Mouse (Mus musculus) heart, embryonic 12.5 days (tissue): ENCODE results near the gene Prss38. TPM values are rescaled to one million over a fixed set of nuclear protein-coding genes. Genes with fewer than 3 reads are reported as not detected.

Source experiments
- ATAC-seq: fragments of 200-750 bp; cut with Nextera tagmentation; 2 replicates; pipeline ENCODE4 v1.8.0; 2017; ENCODE audit warnings: moderate TSS enrichment, moderate library complexity; ENCODE audit not compliant: insufficient number of reproducible peaks, low FRiP score
- H3K27ac ChIP-seq: fragments of 300-500 bp; sonication (generic); 2 replicates; pipeline ENCODE4 v1.5.1; 2016; ENCODE audit warnings: mild to moderate bottlenecking, moderate library complexity; ENCODE audit not compliant: poor library complexity, severe bottlenecking
- H3K27me3 ChIP-seq: fragments of 300-500 bp; sonication (generic); replicated peaks from 2 replicates; pipeline ENCODE4 v1.6.1; 2016; ENCODE audit warnings: mild to moderate bottlenecking, moderate library complexity
- H3K36me3 ChIP-seq: fragments of 300-500 bp; sonication (generic); 2 replicates; pipeline ENCODE4 v1.6.1; 2016; ENCODE audit warnings: mild to moderate bottlenecking, moderate library complexity
- H3K4me1 ChIP-seq: fragments of 300-500 bp; sonication (generic); replicated peaks from 2 replicates; pipeline ENCODE4 v1.6.1; 2016; ENCODE audit warnings: mild to moderate bottlenecking
- H3K4me2 ChIP-seq: fragments of 300-500 bp; sonication (generic); 2 replicates; pipeline ENCODE4 v1.6.1; 2016; ENCODE audit warnings: mild to moderate bottlenecking, moderate library complexity
- H3K4me3 ChIP-seq: fragments of 300-500 bp; sonication (generic); 2 replicates; pipeline ENCODE4 v1.5.1; 2016; ENCODE audit warnings: mild to moderate bottlenecking
- H3K9ac ChIP-seq: fragments of 300-500 bp; sonication (generic); 2 replicates; pipeline ENCODE4 v1.6.1; 2016; ENCODE audit warnings: mild to moderate bottlenecking, moderate library complexity
- H3K9me3 ChIP-seq: fragments of 300-500 bp; sonication (generic); replicated peaks from 2 replicates; pipeline ENCODE4 v1.6.1; 2016; ENCODE audit warnings: mild to moderate bottlenecking, moderate library complexity
- WGBS: fragments of 180-500 bp; shearing (Covaris S2); methylation state at CpG from one replicate; pipeline ENCODE4 v1.1.7; 2016; 5-methylcytosine and 5-hydroxymethylcytosine counted together
- microRNA-seq: library from miRNA; unstranded; fragments of <30 nt; microRNA quantifications from one replicate; pipeline ENCODE4, GENCODE M21; 2017
- polyA plus RNA-seq: library from polyadenylated mRNA; unstranded; fragments of >200 nt; fragmentation: Nextera tagmentation; extraction: Ambion mirVana; gene quantifications from 2 replicates; pipeline ENCODE4 v1.2.1, GENCODE M21; 2016

Gene Prss38
- polyA plus RNA-seq, 1 experiment from 2014 or later = not detected

DNA sequence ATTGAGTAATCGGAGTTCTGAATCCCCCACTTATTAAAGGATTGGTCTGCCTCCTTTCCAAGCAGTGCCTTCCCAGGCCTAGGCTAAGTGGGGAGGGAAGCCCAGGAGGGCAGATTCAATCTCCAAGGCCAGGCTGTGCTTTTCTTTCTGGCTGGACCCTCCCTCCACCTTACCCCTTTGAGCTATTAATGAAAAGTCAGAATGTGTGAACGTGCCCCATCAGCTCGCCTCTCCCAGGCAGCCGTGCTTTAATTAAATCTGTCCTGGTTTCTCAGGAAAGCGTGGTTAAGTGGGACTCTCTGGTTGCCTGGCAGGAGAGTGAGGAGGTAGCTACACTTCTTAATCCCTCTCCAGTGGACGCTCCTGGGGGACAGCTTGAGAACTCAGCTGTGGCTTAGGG is 45.8 kb downstream of the Prss38 start:
- WGBS = 36% methylated on average over 6 of the region's 6 CpGs
- no peak for ATAC-seq
- 0 out of 2 replicates have a peak, but pooled peaks cover 19% of the 10 kb centered on the region for H3K27me3 ChIP-seq

DNA sequence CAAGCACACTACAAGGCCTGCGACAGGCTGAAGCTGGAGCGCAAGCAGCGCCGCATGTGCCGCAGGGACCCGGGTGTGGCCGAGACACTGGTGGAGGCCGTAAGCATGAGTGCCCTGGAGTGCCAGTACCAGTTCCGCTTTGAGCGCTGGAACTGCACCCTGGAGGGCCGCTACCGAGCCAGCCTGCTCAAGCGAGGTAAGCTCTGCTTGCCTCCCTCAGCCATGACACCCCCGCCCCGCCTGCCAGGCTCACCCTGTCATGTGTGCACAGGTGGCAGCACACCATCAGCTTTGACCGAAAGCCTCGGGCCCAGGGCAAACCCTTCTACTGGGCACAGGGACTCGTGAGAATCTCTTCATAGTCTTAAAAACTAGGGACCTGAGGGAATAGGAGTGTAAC is 47.8 kb downstream of the Prss38 start:
- 0 out of 2 replicates have a peak, but pooled peaks cover 7% of the 10 kb centered on the region for H3K4me1 ChIP-seq
- H3K27me3 ChIP-seq = 0 out of 2 replicates have a peak, but pooled peaks cover 17% of the 10 kb centered on the region
- no peak overlapping the region for H3K4me2 ChIP-seq
- no peak overlapping the region for H3K27ac ChIP-seq
- no peaks in the 10 kb centered on the region for H3K36me3 ChIP-seq
- ATAC-seq = no peak
- 0 out of 2 replicates have a peak overlapping the region, but pooled peaks have one; percentile 12 for H3K9ac ChIP-seq
- H3K9me3 ChIP-seq = no peaks in the 10 kb centered on the region
- 83% methylated on average over 18 of the region's 18 CpGs for WGBS
- H3K4me3 ChIP-seq = no peak overlapping the region

More for the DNA sequence above, 45.8 kb downstream of the Prss38 start:
- Histone ChIP-seq H3K36me3 (no peaks in the 10 kb centered on the region), H3K27ac (no peak overlapping the region), H3K4me1 (0 out of 2 replicates have a peak, but pooled peaks cover 11% of the 10 kb centered on the region), H3K9me3 (no peaks in the 10 kb centered on the region), H3K4me2 (no peak overlapping the region), H3K4me3 (no peak overlapping the region), H3K9ac (no peak overlapping the region)

DNA sequence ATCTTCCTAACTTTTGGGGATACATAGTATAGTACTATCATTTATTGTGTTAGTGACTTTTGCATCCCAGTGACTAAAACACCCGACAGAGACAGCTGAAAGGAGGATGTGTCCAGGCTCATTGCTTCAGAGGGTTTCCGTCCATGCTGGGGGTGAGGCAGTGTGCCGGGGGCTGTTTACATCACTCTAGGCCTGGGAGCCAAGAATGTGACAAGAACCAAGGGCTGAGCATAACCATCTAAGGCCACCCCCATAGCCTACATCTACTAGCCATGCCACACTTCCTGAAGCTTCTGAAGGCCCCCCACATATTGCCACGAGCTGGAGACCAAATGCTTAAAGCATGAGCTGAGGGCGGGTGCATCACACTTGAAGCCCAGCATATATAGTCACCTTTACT is 50.7 kb downstream of the Prss38 start:
- Histone ChIP-seq H3K4me2 (no peak overlapping the region), H3K27me3 (peaks cover 17% of the 10 kb centered on the region), H3K27ac (no peak overlapping the region), H3K9ac (no peak overlapping the region), H3K36me3 (no peaks in the 10 kb centered on the region), H3K4me3 (no peak overlapping the region), H3K4me1 (0 out of 2 replicates have a peak, but pooled peaks cover 6% of the 10 kb centered on the region), H3K9me3 (no peaks in the 10 kb centered on the region)
- no peak for ATAC-seq
- WGBS = 66% methylated on average over 5 of the region's 5 CpGs

DNA sequence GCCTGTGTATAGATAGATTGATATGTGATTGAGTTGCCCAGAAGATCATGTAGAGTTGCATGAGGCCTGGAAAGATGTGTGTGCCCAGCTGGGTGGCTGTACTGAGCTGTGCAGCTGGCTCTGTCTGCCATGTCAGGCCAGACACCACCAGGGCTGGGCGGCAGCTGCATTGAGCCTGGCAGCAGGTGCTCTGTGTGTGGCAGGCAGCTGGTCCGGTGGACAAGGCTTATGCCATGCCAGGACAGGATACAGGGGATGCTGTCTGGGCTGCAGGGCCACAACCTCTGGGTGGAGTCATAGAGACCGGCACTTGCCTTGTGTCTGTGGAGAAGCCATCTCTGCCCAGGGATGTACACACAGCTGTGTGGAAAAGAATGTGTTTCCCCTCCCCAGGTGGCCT is 52.5 kb downstream of the Prss38 start:
- WGBS = 77% methylated on average over 3 of the region's 3 CpGs
- H3K9ac ChIP-seq = no peak overlapping the region

More for the DNA sequence above, 52.5 kb downstream of the Prss38 start:
- no peak overlapping the region for H3K27ac ChIP-seq
- no peak overlapping the region for H3K4me3 ChIP-seq
- no peak overlapping the region for H3K4me2 ChIP-seq
- no peaks in the 10 kb centered on the region for H3K36me3 ChIP-seq
- no peaks in the 10 kb centered on the region for H3K4me1 ChIP-seq
- peaks cover 9% of the 10 kb centered on the region for H3K27me3 ChIP-seq
- no peak for ATAC-seq
- H3K9me3 ChIP-seq = no peaks in the 10 kb centered on the region

Small RNA genes within 50 kb of the gene (microRNA-seq; reads per million reads assigned to microRNA genes)
- not detected for gene Gm24756

Other genes with a start within 250 kb of the Prss38 start
- gene Obscn, start 239.3 kb downstream of the Prss38 start, polyA plus RNA-seq = 39.2 and 42.5 TPM in 2 replicates
- gene Iba57, start 211.9 kb downstream of the Prss38 start, polyA plus RNA-seq = 7.3 and 7.8 TPM in 2 replicates
- 0.13 and 0.31 TPM in 2 replicates for gene Gjc2, start 192.4 kb downstream of the Prss38 start, polyA plus RNA-seq
- 101 TPM in 2 replicates for gene Guk1, start 183.4 kb downstream of the Prss38 start, polyA plus RNA-seq
- 87.6 and 94.3 TPM in 2 replicates for gene Mrpl55, start 173.2 kb downstream of the Prss38 start, polyA plus RNA-seq
- gene 2310033P09Rik, start 167.3 kb downstream of the Prss38 start, polyA plus RNA-seq = 23.2 and 25.0 TPM in 2 replicates
- 609 and 632 TPM in 2 replicates for gene Arf1, start 147.4 kb downstream of the Prss38 start, polyA plus RNA-seq
- 0.08 TPM in 1 of 2 replicates, not detected in the other for gene Wnt3a, start 84.9 kb downstream of the Prss38 start, polyA plus RNA-seq
- gene Wnt9a, start 68.7 kb downstream of the Prss38 start, polyA plus RNA-seq = 4.5 and 5.0 TPM in 2 replicates
- gene Jmjd4, start 74.4 kb upstream of the Prss38 start, polyA plus RNA-seq = 11.7 and 13.1 TPM in 2 replicates
- gene Snap47, start 75.5 kb upstream of the Prss38 start, polyA plus RNA-seq = 107 and 108 TPM in 2 replicates
- gene Zfp867, start 96.8 kb upstream of the Prss38 start, polyA plus RNA-seq = 5.2 and 6.2 TPM in 2 replicates
- gene Zkscan17, start 151.1 kb upstream of the Prss38 start, polyA plus RNA-seq = 18.1 and 18.4 TPM in 2 replicates
- gene Nlrp3, start 165.9 kb upstream of the Prss38 start, polyA plus RNA-seq = 0.08 and 0.09 TPM in 2 replicates
- gene Olfr222, start 200.6 kb upstream of the Prss38 start, polyA plus RNA-seq = not detected in 2 replicates
- gene Olfr223, start 217.6 kb upstream of the Prss38 start, polyA plus RNA-seq = not detected in 2 replicates